In the genomic region with DNA sequence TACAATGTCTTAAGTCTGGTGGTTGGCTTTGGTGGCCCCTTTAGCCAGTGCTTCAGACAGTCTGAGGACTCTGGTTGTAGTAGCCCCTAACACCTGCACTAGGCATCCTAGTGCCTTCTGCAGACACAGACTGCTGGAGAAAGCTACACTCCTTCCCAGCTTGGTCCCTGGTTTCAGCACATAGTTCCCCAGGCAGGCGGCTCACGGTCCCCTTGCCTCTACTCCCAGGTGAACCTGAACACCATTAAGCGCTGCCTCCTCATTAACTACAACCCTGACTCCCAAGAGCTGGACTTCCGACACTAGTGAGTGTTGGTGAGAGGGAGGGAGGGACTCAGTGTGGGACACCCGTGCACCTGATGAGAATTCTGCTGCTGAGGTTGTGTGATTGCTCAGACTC, we compare ENCODE assay signal across 2 mouse cellular contexts.
TF ChIP-seq lines count a peak whose summit lies in the region.

No protein-coding gene starts in this region.

TF ChIP-seq in C2C12, 6 proteins besides CTCF, POLR2A, EP300 and RAD21:
- TF ChIP-seq FOSL1 (IDR thresholded peaks at IDR 0.05; ENCODE audit: insufficient read depth, low read length, poor library complexity, severe bottlenecking), result no peak
- TF ChIP-seq CEBPB (IDR thresholded peaks at IDR 0.05; ENCODE audit: low read depth), result no peak

TF ChIP-seq in MEL, 35 proteins besides CTCF, POLR2A, EP300 and RAD21:
- TF ChIP-seq JUND (IDR thresholded peaks at IDR 0.05; ENCODE audit: low read depth, low read length) (no peak), POLR2AphosphoS5 (IDR thresholded peaks at IDR 0.05; ENCODE audit: borderline replicate concordance, low read depth, low read length) (peak; percentile 91; the same call in 1 of the 2 replicates), MYB (IDR thresholded peaks at IDR 0.05; ENCODE audit: low read depth, low read length) (no peak), ZC3H11A (IDR thresholded peaks at IDR 0.05; ENCODE audit: low read depth, low read length) (no peak)
